Mouse (Mus musculus) regulatory T cell (primary cell): ENCODE results near the gene Brip1.

Experiments used
- in situ Hi-C: fragments of 300-600 bp; cut with MboI, MseI; formaldehyde crosslinking; loops from one replicate; pipeline ENCODE4 v1.15.1; 2025; ENCODE audit warnings: high pct_unique_total_duplicates

Brip1 gene

GRCm38 (mm10) chr11:86026556-86027194 lies 174.3 kb downstream of the Brip1 start:
- in situ Hi-C loops, result no loop called here

DNA sequence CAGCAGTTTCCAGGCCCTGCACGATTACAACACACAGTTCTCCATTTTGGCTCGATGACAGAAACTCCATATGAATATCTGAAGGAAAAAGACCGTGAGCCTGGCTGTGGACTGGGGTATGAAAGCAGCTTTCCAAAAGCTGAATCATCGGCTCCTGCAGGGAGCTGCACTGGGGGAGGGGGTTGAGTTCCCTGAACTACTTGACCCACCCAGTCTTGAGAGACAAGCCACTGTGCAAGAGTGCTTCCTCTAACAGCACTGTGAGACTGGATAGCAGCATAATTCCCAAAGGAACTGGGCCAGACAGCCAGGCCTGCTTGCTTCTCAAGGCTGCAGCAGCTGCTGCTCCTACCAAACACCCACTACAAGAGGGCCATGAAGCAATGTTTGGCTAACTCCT lies 178.6 kb downstream of the Brip1 start:
- in situ Hi-C loops, result no loop called here

- in situ Hi-C loops, result no loop called here
Measured at GRCm38 (mm10) chr11:86020033-86020432, 181.0 kb downstream of the Brip1 start.

DNA sequence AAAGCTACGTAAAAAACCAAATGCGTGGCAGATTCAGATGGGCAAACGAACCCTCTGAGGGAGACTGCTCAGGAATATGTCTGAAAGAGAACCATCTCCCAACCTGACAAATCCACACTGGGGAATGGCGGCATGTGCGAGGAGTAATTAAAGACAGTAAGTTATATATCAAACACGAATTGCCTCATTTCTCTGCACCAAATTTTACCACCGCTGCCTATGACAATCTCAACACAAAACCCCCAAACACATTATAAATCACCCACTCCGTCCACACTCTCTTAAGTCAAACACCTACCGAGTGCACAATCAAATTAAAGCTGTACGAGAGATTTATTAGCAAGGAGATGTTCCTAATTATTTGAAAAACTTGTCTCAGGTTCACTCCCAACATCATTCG lies 184.8 kb downstream of the Brip1 start:
- in situ Hi-C loops, result no loop called here

DNA sequence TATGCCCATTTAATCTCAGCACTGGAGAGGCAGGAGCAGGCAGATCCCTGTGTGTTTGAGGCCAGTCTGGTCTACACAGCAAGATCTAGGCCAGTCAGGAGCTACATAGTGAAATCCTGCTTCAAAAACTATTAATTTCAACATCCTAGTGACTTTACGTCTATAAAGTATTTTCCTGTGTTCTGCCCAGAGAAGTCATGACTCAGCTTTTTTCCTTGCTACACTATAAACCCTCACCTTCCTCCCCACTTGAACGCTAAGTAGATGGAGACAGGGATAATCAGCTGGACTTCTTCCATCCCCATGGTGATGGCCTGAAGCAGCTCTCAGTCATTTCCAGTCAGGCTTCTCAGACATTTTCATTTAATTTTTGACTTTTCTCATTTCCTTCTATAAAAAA lies 187.9 kb downstream of the Brip1 start:
- in situ Hi-C loops, result no loop called here

- in situ Hi-C loops, result no loop called here
Measured at GRCm38 (mm10) chr11:86010458-86010857, 190.5 kb downstream of the Brip1 start.

DNA sequence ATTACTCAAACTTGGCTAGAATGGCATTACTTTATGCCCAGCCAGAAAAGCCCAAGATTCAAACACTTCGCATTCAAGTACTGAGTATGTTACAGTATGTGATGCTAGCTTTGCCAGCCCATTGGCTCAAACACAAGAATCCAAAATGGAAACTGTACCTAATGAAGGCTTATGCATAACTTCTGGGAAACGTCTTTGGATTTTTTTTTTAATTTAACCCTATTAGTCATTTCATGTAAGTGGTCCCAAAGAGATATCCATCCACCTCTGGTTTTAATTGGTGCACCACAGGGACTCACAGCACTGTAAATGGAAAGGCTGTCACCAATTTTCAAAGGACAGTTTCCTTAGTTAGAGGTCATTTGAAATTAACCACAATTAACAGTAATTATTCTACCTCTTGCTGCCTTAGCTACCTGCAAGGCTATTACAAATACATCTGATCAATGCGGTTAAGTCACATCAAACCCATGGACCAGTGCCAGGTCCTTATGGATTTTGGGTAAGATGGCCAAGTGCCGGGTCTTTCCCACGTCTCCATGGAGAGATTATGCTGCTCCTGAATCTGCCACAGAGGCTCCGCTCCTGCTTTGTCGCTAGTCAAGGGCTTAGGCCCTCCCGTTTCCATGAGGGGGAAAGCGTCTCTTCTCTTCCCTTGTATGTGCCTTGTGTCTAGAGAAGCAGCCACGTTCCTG lies 192.6 kb downstream of the Brip1 start:
- in situ Hi-C loops, result no loop called here
